Mouse (Mus musculus) ES-Bruce4 (cell line): ENCODE results near the gene Mr1.

Source experiments
- CTCF ChIP-seq: IDR thresholded peaks from one replicate; pipeline ENCODE4 v1.8.1; 2011; ENCODE audit warnings: low read depth, low read length
- POLR2A ChIP-seq: IDR thresholded peaks from one replicate; pipeline ENCODE4 v1.8.1; 2011; ENCODE audit warnings: low read length; ENCODE audit not compliant: insufficient read depth

- TF ChIP-seq CTCF (no peak), POLR2A (no peak)
These were observed 614 bp upstream of the Mr1 start for GRCm38 (mm10) chr1:155147228-155147627.
